Mouse (Mus musculus): ENCODE measurements around the gene Krt4.

DNA sequence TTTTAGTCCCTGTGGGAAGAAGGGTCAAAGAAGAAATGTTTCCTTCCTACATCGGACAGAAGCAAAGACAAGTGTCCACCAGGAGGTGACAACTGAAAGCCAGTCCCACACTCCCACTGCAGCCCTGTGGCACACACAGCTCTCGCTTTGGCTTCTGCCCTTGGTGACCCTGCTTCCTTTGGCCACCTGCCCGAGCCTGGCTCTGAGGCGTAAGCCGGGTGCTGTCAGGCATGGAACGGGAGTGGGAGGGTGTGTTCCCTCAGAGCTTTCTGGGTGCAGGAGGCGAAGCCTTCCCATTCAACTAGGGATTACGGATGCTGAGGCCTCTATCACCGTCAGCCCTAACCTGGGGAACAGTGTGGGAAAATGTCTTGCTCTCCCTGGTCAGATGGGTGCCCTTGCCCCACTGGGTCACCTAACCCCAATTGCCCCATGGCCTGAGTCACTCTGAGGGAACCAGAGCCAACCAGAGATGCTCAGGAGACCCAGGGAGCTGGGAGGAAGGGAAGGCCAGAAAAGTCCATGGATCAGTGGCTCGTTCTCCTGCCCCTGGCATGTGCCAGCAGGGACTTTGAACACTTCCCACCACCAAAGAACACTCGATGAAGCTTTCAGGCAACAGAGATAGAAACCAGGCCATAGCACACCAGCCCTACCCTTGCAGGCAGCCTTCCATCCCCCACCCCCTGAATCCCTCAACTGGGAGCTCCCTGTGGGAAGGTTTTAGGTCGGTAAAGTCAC is 3.0 kb upstream of the Krt4 start:
- TF ChIP-seq CTCF (IDR thresholded peaks at IDR 0.05) = no peak
- no peak for TF ChIP-seq EP300 (IDR thresholded peaks at IDR 0.05)

Data from lung, postnatal 0 days (tissue).